Mouse (Mus musculus) kidney, embryonic 14.5 days (tissue): ENCODE measurements at regions not wholly inside any gene's neighbourhood (a gene's known extent, or its start where the extent isn't known, plus 50 kb on each side); places are given as distances from the start of the nearest gene placed in this dataset.
A peak's percentile ranks its signal among the peaks of the same experiment; 100 is the strongest.

Experiments
- ATAC-seq: fragments of 200-750 bp; cut with Nextera tagmentation; 2 replicates; pipeline ENCODE4 v1.8.0; 2017; ENCODE audit warnings: moderate number of reproducible peaks, mild to moderate bottlenecking, moderate TSS enrichment, moderate library complexity; ENCODE audit not compliant: low FRiP score, low TSS enrichment
- H3K27ac ChIP-seq: fragments of 300-500 bp; sonication (generic); 2 replicates; pipeline ENCODE4 v1.5.1; 2014; ENCODE audit warnings: low read depth, mild to moderate bottlenecking, low read length, moderate library complexity, mixed read lengths
- H3K27me3 ChIP-seq: fragments of 300-500 bp; sonication (generic); 2 replicates; pipeline ENCODE4 v1.6.1; 2014; ENCODE audit warnings: mild to moderate bottlenecking, low read length; ENCODE audit not compliant: control insufficient read depth, insufficient read depth
- H3K36me3 ChIP-seq: fragments of 300-500 bp; sonication (generic); 2 replicates; pipeline ENCODE4 v1.6.1; 2014; ENCODE audit warnings: low read length, mixed read lengths; ENCODE audit not compliant: control insufficient read depth, insufficient read depth
- H3K4me1 ChIP-seq: fragments of 300-500 bp; sonication (generic); 2 replicates; pipeline ENCODE4 v1.6.1; 2014; ENCODE audit warnings: low read length, mixed read lengths; ENCODE audit not compliant: control insufficient read depth, insufficient read depth
- H3K4me2 ChIP-seq: fragments of 300-500 bp; sonication (generic); replicated peaks from 2 replicates; pipeline ENCODE4 v1.6.1; 2014; ENCODE audit warnings: low read depth, mild to moderate bottlenecking, low read length
- H3K4me3 ChIP-seq: fragments of 300-500 bp; sonication (generic); 2 replicates; pipeline ENCODE4 v1.5.1; 2014; ENCODE audit warnings: mild to moderate bottlenecking, low read length
- H3K9ac ChIP-seq: fragments of 300-500 bp; sonication (generic); 2 replicates; pipeline ENCODE4 v1.6.1; 2014; ENCODE audit warnings: low read depth, mild to moderate bottlenecking, low read length, moderate library complexity
- H3K9me3 ChIP-seq: fragments of 300-500 bp; sonication (generic); 2 replicates; pipeline ENCODE4 v1.6.1; 2016; ENCODE audit warnings: low read length; ENCODE audit not compliant: control insufficient read depth
- WGBS: fragments of 180-500 bp; shearing (Covaris S2); extraction: QIAGEN DNeasy Blood & Tissue Kit; methylation state at CpG from one replicate; pipeline ENCODE4 v1.1.7; 2014; 5-methylcytosine and 5-hydroxymethylcytosine counted together

GRCm38 (mm10) chr17:89802148-89802547 lies 108.1 kb downstream of the Gm10184 start:
- H3K36me3 ChIP-seq: no peaks in the 10 kb centered on the region
- no peak for ATAC-seq
- H3K27ac ChIP-seq: no peak overlapping the region
- 97% methylated on average over 1 of the region's 1 CpGs for WGBS
- H3K9ac ChIP-seq: no peak overlapping the region
- H3K4me3 ChIP-seq: no peak overlapping the region
- H3K4me2 ChIP-seq: no peak overlapping the region
- no peaks in the 10 kb centered on the region for H3K9me3 ChIP-seq
- no peaks in the 10 kb centered on the region for H3K4me1 ChIP-seq
- H3K27me3 ChIP-seq: no peaks in the 10 kb centered on the region

- ATAC-seq: no peak
- no peak overlapping the region for H3K4me3 ChIP-seq
- H3K9me3 ChIP-seq: no peaks in the 10 kb centered on the region
- H3K27ac ChIP-seq: no peak overlapping the region
- H3K27me3 ChIP-seq: no peaks in the 10 kb centered on the region
- WGBS: 85% methylated on average over 3 of the region's 3 CpGs
- H3K4me1 ChIP-seq: no peaks in the 10 kb centered on the region
- H3K9ac ChIP-seq: no peak overlapping the region
- no peak overlapping the region for H3K4me2 ChIP-seq
- H3K36me3 ChIP-seq: no peaks in the 10 kb centered on the region
Measured at GRCm38 (mm10) chr17:89777570-89777969, 132.7 kb downstream of the Gm10184 start.

- Histone ChIP-seq H3K4me3 (no peak overlapping the region), H3K9me3 (no peaks in the 10 kb centered on the region), H3K4me2 (no peak overlapping the region), H3K36me3 (no peaks in the 10 kb centered on the region), H3K9ac (no peak overlapping the region), H3K4me1 (no peaks in the 10 kb centered on the region), H3K27ac (no peak overlapping the region), H3K27me3 (no peaks in the 10 kb centered on the region)
- 71% methylated on average over 1 of the region's 1 CpGs for WGBS
- ATAC-seq: no peak
Measured at GRCm38 (mm10) chr17:89766229-89766875, 143.9 kb downstream of the Gm10184 start.

DNA sequence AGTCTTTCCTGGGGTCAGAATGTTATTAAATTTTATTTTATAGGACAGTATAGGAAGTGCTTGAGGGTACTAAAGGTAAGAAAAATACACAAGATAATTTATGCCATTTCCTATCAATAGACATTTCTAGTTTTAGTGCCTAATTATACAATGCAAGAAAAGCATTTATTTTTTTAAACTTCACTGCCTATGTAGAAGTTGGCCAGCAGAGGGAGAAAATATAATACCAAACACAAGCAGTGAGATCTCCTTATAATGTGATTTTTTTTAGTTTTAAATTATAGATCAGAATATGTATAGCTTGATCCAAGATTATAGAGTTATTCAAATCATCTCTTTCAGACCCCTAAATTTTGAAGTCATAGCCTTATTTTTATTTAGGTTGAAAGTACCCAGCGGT lies 172.8 kb downstream of the Gm10184 start:
- Histone ChIP-seq H3K27ac (no peak overlapping the region), H3K4me2 (no peak overlapping the region), H3K36me3 (no peaks in the 10 kb centered on the region), H3K27me3 (no peaks in the 10 kb centered on the region), H3K4me3 (no peak overlapping the region), H3K4me1 (no peaks in the 10 kb centered on the region), H3K9me3 (no peaks in the 10 kb centered on the region), H3K9ac (no peak overlapping the region)
- ATAC-seq: no peak
- WGBS: 91% methylated on average over 1 of the region's 1 CpGs

GRCm38 (mm10) chr17:89725534-89725933 lies 184.7 kb downstream of the Gm10184 start:
- no peak overlapping the region for H3K27ac ChIP-seq
- no peaks in the 10 kb centered on the region for H3K36me3 ChIP-seq
- ATAC-seq: no peak
- WGBS: 63% methylated on average over 3 of the region's 3 CpGs
- H3K9ac ChIP-seq: no peak overlapping the region
- H3K4me2 ChIP-seq: no peak overlapping the region
- H3K9me3 ChIP-seq: no peaks in the 10 kb centered on the region
- H3K27me3 ChIP-seq: no peaks in the 10 kb centered on the region
- H3K4me1 ChIP-seq: no peaks in the 10 kb centered on the region
- no peak overlapping the region for H3K4me3 ChIP-seq

- H3K4me2 ChIP-seq: no peak overlapping the region
- no peaks in the 10 kb centered on the region for H3K27me3 ChIP-seq
- H3K9me3 ChIP-seq: no peaks in the 10 kb centered on the region
- 74% methylated on average over 3 of the region's 3 CpGs for WGBS
- no peak overlapping the region for H3K9ac ChIP-seq
- no peak for ATAC-seq
- no peak overlapping the region for H3K27ac ChIP-seq
- no peaks in the 10 kb centered on the region for H3K36me3 ChIP-seq
- no peaks in the 10 kb centered on the region for H3K4me1 ChIP-seq
- no peak overlapping the region for H3K4me3 ChIP-seq
Measured at GRCm38 (mm10) chr17:89681798-89682197, 228.5 kb downstream of the Gm10184 start.

GRCm38 (mm10) chr17:89658326-89658725 lies 251.9 kb downstream of the Gm10184 start:
- H3K36me3 ChIP-seq: no peaks in the 10 kb centered on the region
- H3K4me1 ChIP-seq: no peaks in the 10 kb centered on the region
- 55% methylated on average over 4 of the region's 4 CpGs for WGBS
- H3K9me3 ChIP-seq: no peaks in the 10 kb centered on the region
- no peak overlapping the region for H3K9ac ChIP-seq
- H3K27ac ChIP-seq: no peak overlapping the region
- H3K27me3 ChIP-seq: no peaks in the 10 kb centered on the region
- ATAC-seq: no peak
- H3K4me3 ChIP-seq: no peak overlapping the region
- H3K4me2 ChIP-seq: no peak overlapping the region

- no peaks in the 10 kb centered on the region for H3K9me3 ChIP-seq
- no peak for ATAC-seq
- WGBS: 88% methylated on average over 4 of the region's 4 CpGs
- H3K27me3 ChIP-seq: no peaks in the 10 kb centered on the region
- H3K36me3 ChIP-seq: no peaks in the 10 kb centered on the region
- no peak overlapping the region for H3K4me3 ChIP-seq
- no peak overlapping the region for H3K4me2 ChIP-seq
- no peak overlapping the region for H3K9ac ChIP-seq
- H3K4me1 ChIP-seq: no peaks in the 10 kb centered on the region
- no peak overlapping the region for H3K27ac ChIP-seq
Measured at GRCm38 (mm10) chr17:89656211-89656610, 254.0 kb downstream of the Gm10184 start.

GRCm38 (mm10) chr17:89654089-89654813 lies 256.0 kb downstream of the Gm10184 start:
- 0 out of 2 replicates have a peak, but pooled peaks have one; percentile 46 for ATAC-seq
- Histone ChIP-seq H3K4me3 (no peak overlapping the region), H3K9me3 (no peaks in the 10 kb centered on the region), H3K9ac (no peak overlapping the region), H3K36me3 (no peaks in the 10 kb centered on the region), H3K27me3 (no peaks in the 10 kb centered on the region), H3K27ac (no peak overlapping the region), H3K4me1 (no peaks in the 10 kb centered on the region), H3K4me2 (no peak overlapping the region)
- WGBS: 68% methylated on average over 5 of the region's 5 CpGs
